Mouse (Mus musculus) layer of hippocampus, postnatal 25 days (tissue): ENCODE results near the gene Aldh1l1. TPM values are rescaled to one million over a fixed set of nuclear protein-coding genes. Genes with fewer than 3 reads are reported as not detected.

Source experiments
- DNase-seq, 2 experiments: peaks; one replicate each; pipeline ENCODE4 v3.0.0; 2022; ENCODE audit warnings: mixed read lengths in 2 of 2, low spot score in 1 of 2; ENCODE audit errors: extremely low spot score in 1 of 2
- total RNA-seq, 2 experiments: library from RNA; stranded (reverse); gene quantifications; 2 replicates each; pipeline ENCODE4 v1.2.3; 2021

Aldh1l1 gene
- total RNA-seq, 2 experiments from 2014 or later: 45.0 to 48.4 TPM

- DNase-seq: no peak
These were observed 55.1 kb downstream of the Aldh1l1 start for GRCm38 (mm10) chr6:90541367-90541772.

- DNase-seq: no peak
These were observed 58.2 kb downstream of the Aldh1l1 start for GRCm38 (mm10) chr6:90544433-90544832.

DNA sequence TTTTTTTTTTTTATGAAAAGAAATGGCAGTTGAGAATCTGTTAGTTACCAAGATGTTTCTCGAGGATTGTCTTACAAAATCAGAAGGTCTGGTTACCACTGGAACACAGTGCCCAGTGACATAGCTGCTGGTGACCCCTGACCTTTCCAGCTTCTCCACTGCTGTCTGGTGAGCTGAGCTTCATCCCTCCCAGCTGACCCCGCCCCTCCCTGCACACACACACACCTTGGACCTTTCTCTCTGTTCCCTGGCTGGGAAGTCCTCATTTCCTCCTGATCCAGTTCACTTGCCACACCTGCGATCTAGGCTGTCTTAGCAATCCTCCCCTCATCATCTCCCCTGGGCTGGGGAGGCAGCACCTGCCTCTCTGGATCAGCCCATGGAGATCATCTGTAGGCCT is 60.0 kb downstream of the Aldh1l1 start:
- no peak for DNase-seq

- no peak for DNase-seq
These were observed 60.8 kb downstream of the Aldh1l1 start for GRCm38 (mm10) chr6:90547041-90547440.

DNA sequence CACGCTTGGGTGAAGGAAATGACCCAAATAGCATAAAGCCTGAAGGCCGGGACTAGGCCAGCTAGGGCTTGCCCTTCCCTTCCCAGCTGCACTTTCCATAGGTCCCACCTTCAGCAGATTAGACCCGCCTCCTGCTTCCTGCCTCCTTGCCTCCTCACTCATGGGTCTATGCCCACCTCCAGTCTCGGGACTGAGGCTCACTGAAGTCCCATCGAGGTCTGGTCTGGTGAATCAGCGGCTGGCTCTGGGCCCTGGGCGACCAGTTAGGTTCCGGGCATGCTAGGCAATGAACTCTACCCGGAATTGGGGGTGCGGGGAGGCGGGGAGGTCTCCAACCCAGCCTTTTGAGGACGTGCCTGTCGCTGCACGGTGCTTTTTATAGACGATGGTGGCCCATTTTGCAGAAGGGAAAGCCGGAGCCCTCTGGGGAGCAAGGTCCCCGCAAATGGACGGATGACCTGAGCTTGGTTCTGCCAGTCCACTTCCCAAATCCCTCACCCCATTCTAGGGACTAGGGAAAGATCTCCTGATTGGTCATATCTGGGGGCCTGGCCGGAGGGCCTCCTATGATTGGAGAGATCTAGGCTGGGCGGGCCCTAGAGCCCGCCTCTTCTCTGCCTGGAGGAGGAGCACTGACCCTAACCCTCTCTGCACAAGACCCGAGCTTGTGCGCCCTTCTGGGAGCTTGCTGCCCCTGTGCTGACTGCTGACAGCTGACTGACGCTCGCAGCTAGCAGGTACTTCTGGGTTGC is 64.1 kb downstream of the Aldh1l1 start:
- peak in 1 of 2 experiments; percentile 14 for DNase-seq

DNA sequence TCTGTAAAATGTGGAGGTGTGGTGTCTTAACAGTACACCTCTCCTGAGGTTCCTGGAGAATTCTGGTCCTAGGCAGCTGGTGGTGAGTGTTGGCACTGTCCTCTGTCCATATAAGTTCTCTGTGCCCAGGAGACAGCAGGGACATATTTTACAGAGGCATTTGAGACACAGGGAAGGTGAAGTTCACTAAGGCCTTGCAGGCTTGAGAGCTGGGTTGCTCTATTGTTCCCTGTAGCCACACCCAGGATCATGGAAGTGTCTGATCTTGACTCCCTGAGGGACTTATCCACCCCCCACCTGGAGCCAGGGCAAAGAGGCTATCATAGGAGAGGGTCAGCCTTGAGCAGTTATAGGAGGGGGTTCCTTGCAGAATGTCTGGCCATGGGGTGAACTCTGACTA is 65.0 kb downstream of the Aldh1l1 start:
- no peak for DNase-seq

- DNase-seq: no peak
These were observed 67.0 kb downstream of the Aldh1l1 start for GRCm38 (mm10) chr6:90553197-90553596.

DNA sequence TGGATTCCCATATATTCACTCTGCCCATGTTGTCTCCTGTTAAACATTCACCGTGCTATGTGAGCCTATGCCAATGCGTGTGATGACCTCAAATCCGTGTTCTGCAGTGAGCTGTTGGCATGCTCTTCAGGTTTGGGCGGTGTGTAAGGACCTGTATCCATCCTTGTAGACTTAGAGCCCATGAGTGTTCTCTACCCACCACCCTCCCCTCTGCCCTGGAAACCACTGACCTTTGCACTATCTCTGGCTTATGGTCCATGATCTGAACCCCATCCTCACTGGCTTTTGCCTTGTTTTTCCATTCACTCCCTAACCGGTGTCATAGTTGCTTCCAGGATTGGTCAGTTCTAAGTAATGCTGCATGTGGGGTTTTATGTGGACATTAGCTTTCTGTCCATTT is 67.5 kb downstream of the Aldh1l1 start:
- no peak for DNase-seq

- DNase-seq: no peak
These were observed 70.4 kb downstream of the Aldh1l1 start for GRCm38 (mm10) chr6:90556534-90557058.

DNA sequence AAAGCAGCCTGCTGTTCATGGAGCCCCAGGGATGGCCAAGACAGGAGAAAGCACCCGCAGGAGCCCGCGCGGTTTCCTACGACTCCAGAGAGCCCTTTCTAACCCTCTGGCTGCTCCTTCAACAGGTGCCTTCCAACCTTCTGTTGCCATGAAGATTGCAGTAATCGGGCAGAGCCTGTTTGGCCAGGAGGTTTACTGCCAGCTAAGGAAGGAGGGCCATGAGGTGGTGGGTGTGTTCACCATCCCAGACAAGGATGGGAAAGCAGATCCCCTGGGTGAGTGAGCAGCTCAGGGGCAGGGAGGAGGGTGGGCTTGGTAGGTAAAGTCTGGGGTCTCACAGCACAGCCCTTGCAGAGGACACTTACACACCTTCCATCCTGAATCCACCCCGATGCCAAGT is 70.8 kb downstream of the Aldh1l1 start:
- DNase-seq: no peak

DNA sequence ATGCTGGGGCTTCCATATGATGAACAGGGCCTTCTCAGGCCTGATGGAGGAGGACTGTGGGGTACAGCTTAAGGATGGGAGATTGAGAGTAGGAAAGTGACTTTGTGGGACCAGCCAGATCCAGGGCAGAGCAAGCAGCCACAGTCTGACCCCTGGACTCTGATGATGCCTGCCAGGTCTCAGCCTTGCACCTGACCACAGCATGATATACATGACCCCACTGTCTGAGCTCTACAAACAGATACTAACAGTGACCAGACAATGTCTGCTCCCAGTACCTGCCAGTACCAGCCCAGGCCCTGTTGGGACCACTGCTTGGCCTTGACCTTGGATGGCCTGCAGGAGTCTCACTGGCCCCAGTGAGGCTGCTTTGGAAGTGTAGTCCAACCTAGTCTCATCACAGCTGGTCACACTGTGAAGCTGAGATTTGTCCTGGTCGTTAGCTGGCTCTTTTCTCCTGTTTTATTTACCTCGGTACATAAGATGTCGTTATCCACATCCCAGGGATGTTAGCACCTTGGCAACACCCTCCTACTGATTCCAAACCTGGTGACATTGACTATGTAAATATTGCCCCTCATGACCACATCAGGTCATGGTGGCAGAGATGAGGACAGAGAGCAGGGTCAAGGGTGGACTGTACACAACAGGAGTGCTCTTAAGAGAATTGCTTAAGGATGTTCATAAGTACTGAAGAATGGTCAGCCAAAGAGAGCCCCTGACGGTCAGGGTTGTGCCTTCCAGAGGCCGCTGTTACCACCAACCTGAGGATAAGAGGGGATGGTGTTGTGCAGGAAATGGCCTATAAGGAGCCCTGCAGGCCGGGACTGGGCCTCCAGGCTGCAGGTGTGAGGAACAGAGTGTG is 71.8 kb downstream of the Aldh1l1 start:
- no peak for DNase-seq

DNA sequence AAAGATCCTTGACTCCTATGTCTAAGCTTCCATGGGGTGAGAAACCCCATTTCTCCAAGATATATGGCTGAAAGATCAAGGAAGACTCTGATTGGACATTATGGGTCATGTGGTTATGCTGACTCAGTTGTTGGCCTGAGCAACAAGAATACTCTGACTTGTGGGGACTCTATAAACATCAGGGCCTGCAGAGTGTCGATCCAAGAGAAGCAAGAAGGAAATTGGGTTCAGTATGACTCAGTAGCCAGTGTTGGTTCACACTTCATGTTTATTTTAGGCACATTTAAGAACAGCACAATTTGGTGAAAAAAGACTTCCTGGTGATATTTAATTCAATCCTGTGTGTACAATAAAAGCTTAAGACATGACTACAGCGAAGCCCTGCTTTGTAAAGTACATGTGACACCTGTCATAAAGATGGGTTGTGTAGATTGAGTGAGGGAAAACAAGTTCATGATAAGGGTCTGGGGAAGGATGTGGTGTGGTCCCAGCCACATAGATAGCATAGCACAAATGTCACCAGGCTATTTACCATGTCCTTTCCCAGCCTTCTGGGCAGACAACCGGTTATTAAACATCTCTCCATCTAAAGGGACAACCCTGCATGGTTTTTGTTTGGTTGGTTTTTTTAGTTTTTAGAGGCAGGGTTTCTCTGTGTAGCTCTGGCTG is 74.3 kb downstream of the Aldh1l1 start:
- DNase-seq: no peak

- DNase-seq: no peak
These were observed 75.1 kb downstream of the Aldh1l1 start for GRCm38 (mm10) chr6:90561234-90561781.

DNA sequence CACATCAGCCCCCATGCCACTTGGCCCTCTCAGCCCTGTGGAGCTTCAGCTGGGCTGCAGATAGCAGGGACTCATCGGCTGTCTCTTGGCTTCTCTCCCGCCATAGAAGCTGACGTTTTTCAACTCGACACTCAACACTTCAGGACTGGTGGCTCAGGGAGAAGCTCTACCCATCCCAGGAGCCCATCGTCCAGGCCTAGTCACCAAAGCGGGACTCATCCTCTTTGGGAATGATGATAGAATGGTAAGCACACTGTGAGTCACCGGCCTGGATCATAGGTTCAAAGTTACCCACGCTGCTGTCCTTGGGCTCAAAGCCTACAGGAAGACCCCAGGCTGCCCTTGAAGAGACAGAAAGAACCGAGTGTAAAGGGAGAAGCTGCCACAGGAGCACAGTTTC is 78.0 kb downstream of the Aldh1l1 start:
- no peak for DNase-seq

DNA sequence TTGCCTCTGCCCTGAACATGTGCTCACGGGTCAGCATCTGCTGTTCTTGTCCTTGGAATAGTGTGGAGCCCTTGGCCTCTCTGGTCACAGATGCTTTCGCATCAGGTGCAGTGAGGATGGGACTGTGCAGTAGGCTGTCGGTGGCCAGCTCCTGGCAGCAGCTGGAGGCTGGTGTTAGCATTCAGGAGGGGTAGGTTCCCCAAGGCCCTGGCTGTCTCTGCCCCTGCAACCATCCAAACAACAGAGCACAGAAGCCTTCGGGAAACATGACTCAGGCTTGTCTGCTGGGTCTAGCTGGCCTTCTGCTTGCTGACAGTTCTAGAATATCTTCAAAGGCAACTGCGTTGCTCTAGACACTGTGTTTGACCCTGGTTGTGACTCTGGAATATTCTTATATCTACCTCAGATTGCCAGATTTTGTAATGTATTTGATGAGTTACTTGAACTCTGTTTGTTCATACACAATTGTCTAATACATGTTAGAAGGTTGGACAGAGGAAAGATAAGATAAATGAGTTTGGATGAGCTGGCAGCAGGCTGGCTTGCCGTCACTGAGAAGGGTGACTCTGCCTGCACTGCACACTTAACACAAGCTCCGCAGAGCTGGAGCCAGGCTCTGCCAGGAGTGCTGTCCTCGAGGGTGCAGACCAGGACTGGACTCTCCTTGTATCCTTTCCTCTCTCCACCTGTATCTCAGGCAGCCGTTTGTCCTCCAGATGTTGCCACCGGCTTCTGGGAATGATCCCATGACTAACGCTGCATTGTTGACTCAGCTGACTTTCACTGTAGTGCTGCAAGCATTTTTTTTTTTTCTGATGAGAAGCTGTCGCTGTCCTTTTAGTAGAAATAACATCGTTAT is 79.4 kb downstream of the Aldh1l1 start:
- DNase-seq: no peak

DNA sequence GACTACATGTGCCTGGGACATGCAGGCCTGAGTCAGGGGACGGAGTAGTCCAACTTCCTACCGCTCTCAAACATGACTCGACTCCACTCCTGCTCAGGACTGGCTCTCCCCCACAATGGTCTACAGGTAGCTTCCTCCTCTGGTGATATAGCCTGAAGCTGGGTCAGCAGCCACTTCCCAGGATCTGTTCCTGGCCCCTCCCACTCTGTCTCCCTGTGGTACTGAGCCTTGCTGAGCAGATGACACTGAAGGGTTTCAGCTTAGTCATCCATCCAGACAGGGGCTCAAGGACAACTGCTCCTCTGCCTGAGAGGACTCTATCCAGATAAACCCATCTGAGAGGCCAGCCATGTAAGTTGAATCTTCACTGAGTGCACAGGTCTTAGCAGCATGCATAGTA is 81.3 kb downstream of the Aldh1l1 start:
- DNase-seq: no peak

GRCm38 (mm10) chr6:90567928-90568327 is 81.7 kb downstream of the Aldh1l1 start:
- no peak for DNase-seq

GRCm38 (mm10) chr6:90568721-90569120 is 82.5 kb downstream of the Aldh1l1 start:
- DNase-seq: no peak

DNA sequence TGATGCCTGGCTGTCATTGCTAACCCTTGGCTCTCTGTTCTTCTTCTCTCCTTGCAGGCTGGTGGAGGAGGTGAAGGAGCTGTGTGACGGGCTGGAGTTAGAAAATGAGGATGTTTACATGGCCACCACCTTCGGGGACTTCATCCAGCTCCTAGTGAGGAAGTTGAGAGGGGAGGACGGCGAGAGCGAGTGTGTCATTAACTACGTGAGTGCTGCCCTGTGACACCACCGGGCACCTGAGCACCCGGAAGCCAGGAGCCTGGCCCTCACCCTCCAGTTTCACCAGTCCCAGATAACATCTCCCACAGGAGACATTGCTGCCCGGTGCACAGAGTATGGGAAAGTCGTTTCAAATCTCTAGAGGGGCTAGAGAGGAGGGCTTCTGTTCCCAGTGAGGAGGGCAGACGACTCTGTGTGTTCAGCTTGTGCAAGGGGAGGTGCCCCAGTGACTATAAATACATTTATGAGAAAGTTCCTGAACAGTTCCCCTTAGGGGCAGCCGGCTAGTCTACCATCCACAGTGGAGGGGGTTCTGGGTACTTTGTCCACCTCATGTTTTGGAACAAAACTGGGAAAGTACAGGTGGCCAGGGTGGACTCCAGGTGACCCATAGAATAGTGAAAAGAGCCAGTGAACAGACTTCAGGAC is 83.6 kb downstream of the Aldh1l1 start:
- DNase-seq: no peak
